Mouse (Mus musculus): ENCODE data around the gene Fto. TPM values are rescaled to one million over a fixed set of nuclear protein-coding genes. Genes with fewer than 3 reads are reported as not detected.

The Fto gene
- polyA plus RNA-seq (2015; fragmentation: Nextera tagmentation; extraction: Ambion mirVana), result 55.3 and 61.8 TPM in 2 replicates

- DNase-seq (ENCODE audit: low spot score), result peak; percentile 100
Observed at GRCm38 (mm10) chr8:91312835-91313832, at the start of gene Fto, which contains the start of gene Rpgrip1l. Gene Fto (plus strand): TSS chr8:91313525. Gene Rpgrip1l (minus strand): TSS chr8:91313262.

GRCm38 (mm10) chr8:91263939-91264338 lies 49.4 kb upstream of the Fto start:
- Histone ChIP-seq H3K9ac (ENCODE audit: low read depth, low read length) (no peak overlapping the region), H3K4me1 (replicated peaks; ENCODE audit: insufficient read depth, low read length) (no peaks in the 10 kb centered on the region), H3K4me3 (replicated peaks; ENCODE audit: low read depth, low read length) (no peak overlapping the region), H3K4me2 (ENCODE audit: low read length) (no peak overlapping the region), H3K27ac (no peak overlapping the region), H3K27me3 (ENCODE audit: insufficient read depth, low read length) (no peaks in the 10 kb centered on the region), H3K36me3 (ENCODE audit: insufficient read depth, low read length) (no peaks in the 10 kb centered on the region), H3K9me3 (replicated peaks; ENCODE audit: low read length) (no peaks in the 10 kb centered on the region)
- no peak for DNase-seq (ENCODE audit: low spot score)
- 89% methylated on average over 3 of the region's 3 CpGs for WGBS
- TF ChIP-seq CTCF (IDR thresholded peaks at IDR 0.05; ENCODE audit: low read depth), result no peak
- no peak for ATAC-seq (replicated peaks; ENCODE audit: low FRiP score, low read depth)

More at GRCm38 (mm10) chr8:91312835-91313832, at the start of gene Fto, which contains the start of gene Rpgrip1l:
- peak; percentile 99 for ATAC-seq (replicated peaks; ENCODE audit: low FRiP score, low read depth)
- Histone ChIP-seq H3K27ac (peak within 1 kb of the TSS; percentile 67), H3K4me2 (ENCODE audit: low read length) (peak within 1 kb of the TSS; percentile 86), H3K4me1 (replicated peaks; ENCODE audit: insufficient read depth, low read length) (peaks cover 5% of the 10 kb centered on the region; the same call in 1 of the 2 replicates), H3K27me3 (ENCODE audit: insufficient read depth, low read length) (no peaks in the 10 kb centered on the region), H3K4me3 (replicated peaks; ENCODE audit: low read depth, low read length) (peak within 1 kb of the TSS; percentile 73), H3K9ac (ENCODE audit: low read depth, low read length) (peak within 1 kb of the TSS; percentile 84), H3K9me3 (replicated peaks; ENCODE audit: low read length) (no peaks in the 10 kb centered on the region), H3K36me3 (ENCODE audit: insufficient read depth, low read length) (no peaks in the 10 kb centered on the region)
- under 1% methylated on average over 59 of the region's 59 CpGs for WGBS
- no peak for TF ChIP-seq CTCF (IDR thresholded peaks at IDR 0.05; ENCODE audit: low read depth)

GRCm38 (mm10) chr8:91264564-91264963 lies 48.8 kb upstream of the Fto start:
- no peak for ATAC-seq (replicated peaks; ENCODE audit: low FRiP score, low read depth)
- DNase-seq (ENCODE audit: low spot score), result no peak
- TF ChIP-seq CTCF (IDR thresholded peaks at IDR 0.05; ENCODE audit: low read depth), result no peak
- no peak overlapping the region for H3K4me2 ChIP-seq (ENCODE audit: low read length)
- H3K27ac ChIP-seq, result no peak overlapping the region
- H3K4me1 ChIP-seq (replicated peaks; ENCODE audit: insufficient read depth, low read length), result no peaks in the 10 kb centered on the region
- H3K36me3 ChIP-seq (ENCODE audit: insufficient read depth, low read length), result no peaks in the 10 kb centered on the region
- no peaks in the 10 kb centered on the region for H3K27me3 ChIP-seq (ENCODE audit: insufficient read depth, low read length)
- H3K9me3 ChIP-seq (replicated peaks; ENCODE audit: low read length), result no peaks in the 10 kb centered on the region
- H3K4me3 ChIP-seq (replicated peaks; ENCODE audit: low read depth, low read length), result no peak overlapping the region
- H3K9ac ChIP-seq (ENCODE audit: low read depth, low read length), result no peak overlapping the region

GRCm38 (mm10) chr8:91269374-91269958 lies 43.9 kb upstream of the Fto start:
- no peaks in the 10 kb centered on the region for H3K9me3 ChIP-seq (replicated peaks; ENCODE audit: low read length)
- DNase-seq (ENCODE audit: low spot score) (no peak), ATAC-seq (replicated peaks; ENCODE audit: low FRiP score, low read depth) (no peak)
- TF ChIP-seq CTCF (IDR thresholded peaks at IDR 0.05; ENCODE audit: low read depth), result no peak
- 64% methylated on average over 2 of the region's 2 CpGs for WGBS
- H3K27me3 ChIP-seq (ENCODE audit: insufficient read depth, low read length), result no peaks in the 10 kb centered on the region
- H3K27ac ChIP-seq, result no peak overlapping the region
- H3K4me3 ChIP-seq (replicated peaks; ENCODE audit: low read depth, low read length), result no peak overlapping the region
- no peak overlapping the region for H3K4me2 ChIP-seq (ENCODE audit: low read length)
- 0 out of 2 replicates have a peak, but pooled peaks cover 9% of the 10 kb centered on the region for H3K36me3 ChIP-seq (ENCODE audit: insufficient read depth, low read length)
- H3K9ac ChIP-seq (ENCODE audit: low read depth, low read length), result no peak overlapping the region
- no peaks in the 10 kb centered on the region for H3K4me1 ChIP-seq (replicated peaks; ENCODE audit: insufficient read depth, low read length)

- 94% methylated on average over 5 of the region's 5 CpGs for WGBS
- no peak overlapping the region for H3K4me3 ChIP-seq (replicated peaks; ENCODE audit: low read depth, low read length)
Observed at GRCm38 (mm10) chr8:91273493-91273892, 39.8 kb upstream of the Fto start.

GRCm38 (mm10) chr8:91276337-91276736 lies 37.0 kb upstream of the Fto start:
- DNase-seq (ENCODE audit: low spot score) (no peak), ATAC-seq (replicated peaks; ENCODE audit: low FRiP score, low read depth) (no peak)
- Histone ChIP-seq H3K4me2 (ENCODE audit: low read length) (no peak overlapping the region), H3K36me3 (ENCODE audit: insufficient read depth, low read length) (0 out of 2 replicates have a peak, but pooled peaks cover 6% of the 10 kb centered on the region), H3K4me3 (replicated peaks; ENCODE audit: low read depth, low read length) (no peak overlapping the region), H3K27me3 (ENCODE audit: insufficient read depth, low read length) (no peaks in the 10 kb centered on the region), H3K9ac (ENCODE audit: low read depth, low read length) (no peak overlapping the region), H3K27ac (no peak overlapping the region), H3K4me1 (replicated peaks; ENCODE audit: insufficient read depth, low read length) (no peaks in the 10 kb centered on the region), H3K9me3 (replicated peaks; ENCODE audit: low read length) (no peaks in the 10 kb centered on the region)
- peak; percentile 36 for TF ChIP-seq CTCF (IDR thresholded peaks at IDR 0.05; ENCODE audit: low read depth)
- 91% methylated on average over 2 of the region's 2 CpGs for WGBS

More at GRCm38 (mm10) chr8:91273493-91273892, 39.8 kb upstream of the Fto start:
- Histone ChIP-seq H3K27ac (no peak overlapping the region), H3K27me3 (ENCODE audit: insufficient read depth, low read length) (no peaks in the 10 kb centered on the region), H3K36me3 (ENCODE audit: insufficient read depth, low read length) (0 out of 2 replicates have a peak, but pooled peaks cover 9% of the 10 kb centered on the region), H3K9ac (ENCODE audit: low read depth, low read length) (no peak overlapping the region), H3K4me1 (replicated peaks; ENCODE audit: insufficient read depth, low read length) (no peaks in the 10 kb centered on the region), H3K9me3 (replicated peaks; ENCODE audit: low read length) (no peaks in the 10 kb centered on the region), H3K4me2 (ENCODE audit: low read length) (no peak overlapping the region)
- DNase-seq (ENCODE audit: low spot score), result no peak
- no peak for ATAC-seq (replicated peaks; ENCODE audit: low FRiP score, low read depth)
- TF ChIP-seq CTCF (IDR thresholded peaks at IDR 0.05; ENCODE audit: low read depth), result no peak
